Mouse (Mus musculus): ENCODE data around the gene Grwd1. TPM values are rescaled to one million over a fixed set of nuclear protein-coding genes. Genes with fewer than 3 reads are reported as not detected.
A peak's percentile ranks its signal among the peaks of the same experiment; 100 is the strongest.

Grwd1 gene
- polyA plus RNA-seq, 1 experiment from 2014 or later = 37.6 TPM

GRCm38 (mm10) chr7:45786136-45786578 is 44.6 kb downstream of the Grwd1 start:
- WGBS = under 1% methylated on average over 14 of the region's 14 CpGs
- no peaks in the 10 kb centered on the region for H3K27me3 ChIP-seq (ENCODE audit: control insufficient read depth, insufficient read depth, low read length)

DNA sequence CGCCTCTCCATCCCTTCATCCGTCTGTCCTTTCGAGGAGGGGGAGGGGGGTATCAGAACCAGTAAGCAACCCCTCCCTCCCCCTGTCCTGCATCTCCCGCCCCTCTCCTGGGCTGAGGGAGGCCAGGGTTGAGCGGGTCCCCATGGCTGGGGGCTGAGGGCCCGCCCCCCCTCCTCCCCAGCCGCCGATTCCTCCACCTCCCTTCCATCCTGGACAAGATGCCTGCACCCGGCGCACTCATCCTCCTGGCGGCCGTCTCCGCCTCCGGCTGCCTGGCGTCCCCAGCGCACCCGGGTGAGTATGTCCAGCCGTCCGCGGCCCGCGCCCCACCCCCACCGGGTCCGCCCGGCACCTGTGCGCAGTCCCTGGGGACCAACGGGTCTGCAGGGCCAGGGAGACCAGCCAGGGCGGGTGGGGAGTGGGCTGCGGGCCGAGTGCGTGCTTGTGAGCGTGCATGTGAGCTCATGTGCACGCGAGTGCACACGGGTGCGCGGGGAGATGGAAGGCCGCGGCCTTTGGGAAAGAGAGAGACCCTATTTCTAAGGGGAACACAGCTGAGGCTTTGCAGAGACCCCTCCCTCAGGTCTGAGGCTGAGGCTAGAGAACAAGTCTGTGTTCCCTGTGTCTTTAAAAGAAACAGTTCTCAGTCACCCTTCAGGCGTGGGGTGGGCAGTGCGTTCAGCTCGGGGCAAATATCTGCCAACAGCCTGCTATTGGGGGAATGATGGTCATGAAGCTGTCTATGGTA is 45.2 kb downstream of the Grwd1 start:
- ATAC-seq (ENCODE audit: low FRiP score) = peak; percentile 49
- Histone ChIP-seq H3K4me3 (replicated peaks; ENCODE audit: low read length) (peak overlapping the region; percentile 85), H3K9me3 (ENCODE audit: control insufficient read depth, low read length) (no peaks in the 10 kb centered on the region), H3K27ac (peak overlapping the region; percentile 99), H3K36me3 (replicated peaks; ENCODE audit: control insufficient read depth, insufficient read depth) (peaks cover 34% of the 10 kb centered on the region), H3K27me3 (ENCODE audit: control insufficient read depth, insufficient read depth, low read length) (no peaks in the 10 kb centered on the region), H3K4me1 (replicated peaks; ENCODE audit: control insufficient read depth, insufficient read depth, low read length) (peaks cover 21% of the 10 kb centered on the region), H3K9ac (peak overlapping the region; percentile 96), H3K4me2 (replicated peaks) (peak overlapping the region; percentile 68)
- DNase-seq (ENCODE audit: low spot score) = no peak
- WGBS = under 1% methylated on average over 37 of the region's 42 CpGs

More at GRCm38 (mm10) chr7:45786136-45786578, 44.6 kb downstream of the Grwd1 start:
- Histone ChIP-seq H3K4me3 (replicated peaks; ENCODE audit: low read length) (peak overlapping the region; percentile 85), H3K36me3 (replicated peaks; ENCODE audit: control insufficient read depth, insufficient read depth) (peaks cover 40% of the 10 kb centered on the region), H3K27ac (peak overlapping the region; percentile 99), H3K4me2 (replicated peaks) (peak overlapping the region; percentile 68), H3K4me1 (replicated peaks; ENCODE audit: control insufficient read depth, insufficient read depth, low read length) (peaks cover 21% of the 10 kb centered on the region), H3K9me3 (ENCODE audit: control insufficient read depth, low read length) (no peaks in the 10 kb centered on the region), H3K9ac (peak overlapping the region; percentile 96)
- ATAC-seq (ENCODE audit: low FRiP score) = peak; percentile 25; the same call in 1 of the 2 replicates
- DNase-seq (ENCODE audit: low spot score) = peak; percentile 71

GRCm38 (mm10) chr7:45784524-45785372 is 46.0 kb downstream of the Grwd1 start, which contains the start of gene Sult2b1:
Gene Sult2b1, minus strand, starts transcription at chr7:45784669.
- Histone ChIP-seq H3K9me3 (ENCODE audit: control insufficient read depth, low read length) (no peaks in the 10 kb centered on the region), H3K4me3 (replicated peaks; ENCODE audit: low read length) (peak within 1 kb of the TSS; percentile 85), H3K36me3 (replicated peaks; ENCODE audit: control insufficient read depth, insufficient read depth) (peaks cover 26% of the 10 kb centered on the region), H3K4me1 (replicated peaks; ENCODE audit: control insufficient read depth, insufficient read depth, low read length) (peaks cover 21% of the 10 kb centered on the region), H3K9ac (peak within 1 kb of the TSS; percentile 96), H3K27me3 (ENCODE audit: control insufficient read depth, insufficient read depth, low read length) (no peaks in the 10 kb centered on the region), H3K4me2 (replicated peaks) (peak within 1 kb of the TSS; percentile 68), H3K27ac (peak within 1 kb of the TSS; percentile 99)
- 13% methylated on average over 20 of the region's 20 CpGs for WGBS
- DNase-seq (ENCODE audit: low spot score) = peak; percentile 93
- peak; percentile 72 for ATAC-seq (ENCODE audit: low FRiP score)

- H3K27me3 ChIP-seq (ENCODE audit: control insufficient read depth, insufficient read depth, low read length) = no peaks in the 10 kb centered on the region
- H3K9ac ChIP-seq = peak within 1 kb of the TSS; percentile 96
- H3K27ac ChIP-seq = peak within 1 kb of the TSS; percentile 99
- peak; percentile 54 for ATAC-seq (ENCODE audit: low FRiP score)
- peaks cover 21% of the 10 kb centered on the region for H3K4me1 ChIP-seq (replicated peaks; ENCODE audit: control insufficient read depth, insufficient read depth, low read length)
- WGBS = 0% methylated on average over 38 of the region's 38 CpGs
- H3K4me2 ChIP-seq (replicated peaks) = peak within 1 kb of the TSS; percentile 68
- H3K9me3 ChIP-seq (ENCODE audit: control insufficient read depth, low read length) = no peaks in the 10 kb centered on the region
- peak; percentile 74 for DNase-seq (ENCODE audit: low spot score)
- H3K4me3 ChIP-seq (replicated peaks; ENCODE audit: low read length) = peak within 1 kb of the TSS; percentile 85
- peaks cover 15% of the 10 kb centered on the region for H3K36me3 ChIP-seq (replicated peaks; ENCODE audit: control insufficient read depth, insufficient read depth)
These were observed 47.1 kb downstream of the Grwd1 start, which contains the start of gene Lmtk3 for GRCm38 (mm10) chr7:45783511-45784091. Gene Lmtk3, plus strand, starts transcription at chr7:45783738.

GRCm38 (mm10) chr7:45782271-45782670 is 48.5 kb downstream of the Grwd1 start:
- WGBS = 70% methylated on average over 4 of the region's 4 CpGs
- H3K36me3 ChIP-seq (replicated peaks; ENCODE audit: control insufficient read depth, insufficient read depth) = peaks cover 1% of the 10 kb centered on the region
- H3K4me1 ChIP-seq (replicated peaks; ENCODE audit: control insufficient read depth, insufficient read depth, low read length) = peaks cover 15% of the 10 kb centered on the region
- H3K9me3 ChIP-seq (ENCODE audit: control insufficient read depth, low read length) = no peaks in the 10 kb centered on the region
- H3K9ac ChIP-seq = no peak overlapping the region
- ATAC-seq (ENCODE audit: low FRiP score) (no peak), DNase-seq (ENCODE audit: low spot score) (no peak)
- H3K27me3 ChIP-seq (ENCODE audit: control insufficient read depth, insufficient read depth, low read length) = no peaks in the 10 kb centered on the region; the same call in 1 of the 2 replicates
- H3K4me3 ChIP-seq (replicated peaks; ENCODE audit: low read length) = no peak overlapping the region
- H3K27ac ChIP-seq = no peak overlapping the region
- no peak overlapping the region for H3K4me2 ChIP-seq (replicated peaks)

DNA sequence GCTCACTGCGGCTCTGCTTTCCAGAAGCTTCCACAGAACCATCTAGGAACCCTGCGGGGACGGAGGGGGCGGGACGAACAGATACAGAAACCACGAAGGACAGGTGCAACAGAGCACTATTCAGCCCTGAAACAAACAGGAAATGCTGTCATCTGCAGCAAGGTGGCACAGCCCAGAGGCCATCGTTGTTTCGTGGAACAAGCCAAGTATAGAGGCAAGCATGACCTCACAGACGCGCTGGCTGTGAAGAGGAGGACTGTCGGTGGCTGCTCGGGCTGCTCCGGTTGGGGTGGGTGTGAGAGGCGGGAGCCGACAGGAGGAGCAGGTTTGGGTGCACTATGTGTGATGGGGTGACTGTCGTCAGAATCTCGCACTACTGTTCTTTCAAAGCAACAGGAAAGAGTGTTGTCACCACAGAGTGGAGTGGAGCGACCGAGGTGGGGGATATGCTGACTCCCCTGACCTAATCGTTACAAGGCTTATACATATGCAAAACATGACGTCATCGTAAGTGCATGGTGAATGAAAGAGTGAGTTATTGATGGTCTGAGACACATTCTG is 51.6 kb downstream of the Grwd1 start:
- Histone ChIP-seq H3K9me3 (ENCODE audit: control insufficient read depth, low read length) (no peaks in the 10 kb centered on the region), H3K36me3 (replicated peaks; ENCODE audit: control insufficient read depth, insufficient read depth) (no peaks in the 10 kb centered on the region), H3K4me2 (replicated peaks) (peak overlapping the region; percentile 22), H3K9ac (no peak overlapping the region), H3K4me1 (replicated peaks; ENCODE audit: control insufficient read depth, insufficient read depth, low read length) (0 out of 2 replicates have a peak, but pooled peaks cover 3% of the 10 kb centered on the region), H3K4me3 (replicated peaks; ENCODE audit: low read length) (no peak overlapping the region), H3K27ac (no peak overlapping the region), H3K27me3 (ENCODE audit: control insufficient read depth, insufficient read depth, low read length) (no peaks in the 10 kb centered on the region; the same call in 1 of the 2 replicates)
- no peak for ATAC-seq (ENCODE audit: low FRiP score)
- WGBS = 22% methylated on average over 22 of the region's 22 CpGs
- DNase-seq (ENCODE audit: low spot score) = no peak

DNA sequence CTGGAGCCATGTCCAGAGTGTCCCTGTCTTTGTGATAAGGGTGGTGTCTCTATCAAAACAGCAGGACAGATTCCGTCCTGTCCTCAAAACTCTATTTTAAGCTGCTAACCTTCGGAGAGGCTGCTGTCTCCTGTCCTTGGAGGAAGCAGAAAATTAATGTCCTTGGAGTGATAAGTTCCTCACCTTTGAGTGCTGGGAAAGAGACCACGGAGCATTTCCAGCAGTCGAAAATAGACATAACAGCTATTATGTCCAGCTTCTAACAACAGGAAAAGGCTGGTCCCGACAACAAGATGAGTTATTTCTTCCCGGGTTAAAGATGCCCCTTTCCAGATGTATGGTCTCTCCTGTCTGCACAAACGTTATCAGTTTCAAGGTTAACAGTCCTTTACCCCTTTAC is 55.5 kb downstream of the Grwd1 start:
- no peak overlapping the region for H3K4me2 ChIP-seq (replicated peaks)
- no peaks in the 10 kb centered on the region; the same call in 1 of the 2 replicates for H3K27me3 ChIP-seq (ENCODE audit: control insufficient read depth, insufficient read depth, low read length)
- no peak overlapping the region for H3K9ac ChIP-seq
- H3K4me1 ChIP-seq (replicated peaks; ENCODE audit: control insufficient read depth, insufficient read depth, low read length) = no peaks in the 10 kb centered on the region
- DNase-seq (ENCODE audit: low spot score) (no peak), ATAC-seq (ENCODE audit: low FRiP score) (no peak)
- no peak overlapping the region for H3K27ac ChIP-seq
- no peaks in the 10 kb centered on the region for H3K9me3 ChIP-seq (ENCODE audit: control insufficient read depth, low read length)
- 89% methylated on average over 7 of the region's 7 CpGs for WGBS
- no peaks in the 10 kb centered on the region for H3K36me3 ChIP-seq (replicated peaks; ENCODE audit: control insufficient read depth, insufficient read depth)
- no peak overlapping the region for H3K4me3 ChIP-seq (replicated peaks; ENCODE audit: low read length)

Data from hindbrain, embryonic 14.5 days (tissue).